Mouse (Mus musculus) G1E (cell line): ENCODE measurements at regions not wholly inside any gene's neighbourhood (a gene's known extent, or its start where the extent isn't known, plus 50 kb on each side); places are given as distances from the start of the nearest gene placed in this dataset.

Source experiments
- ATAC-seq: 2 replicates; pipeline ENCODE4 v1.8.0; 2016; ENCODE audit warnings: mild to moderate bottlenecking; ENCODE audit not compliant: insufficient number of reproducible peaks, poor library complexity, low FRiP score, severe bottlenecking; ENCODE audit errors: extremely low read depth
- DNase-seq: peaks from one replicate; pipeline ENCODE4 v3.0.0; 2012; ENCODE audit warnings: low spot score
- H3K27me3 ChIP-seq: 2 replicates; pipeline ENCODE4 v1.6.1; 2012; ENCODE audit warnings: mild to moderate bottlenecking, low read length, inconsistent platforms; ENCODE audit not compliant: insufficient read depth
- H3K36me3 ChIP-seq: replicated peaks from 2 replicates; pipeline ENCODE3; 2012; ENCODE audit warnings: mild to moderate bottlenecking, inconsistent platforms
- H3K4me1 ChIP-seq: 2 replicates; pipeline ENCODE4 v1.6.1; 2012; ENCODE audit warnings: low read depth, low read length, inconsistent platforms, mixed read lengths; ENCODE audit not compliant: insufficient read depth
- H3K4me3 ChIP-seq: 2 replicates; pipeline ENCODE4 v1.5.1; 2012; ENCODE audit warnings: low read depth, mild to moderate bottlenecking, inconsistent platforms, low read length, moderate library complexity, mixed read lengths
- H3K9me3 ChIP-seq: replicated peaks from 2 replicates; pipeline ENCODE4 v1.6.1; 2012; ENCODE audit warnings: inconsistent platforms
- CTCF ChIP-seq: IDR thresholded peaks from 2 replicates; pipeline ENCODE4 v1.5.1; 2012; ENCODE audit warnings: low read depth, low read length, inconsistent platforms, mixed read lengths
- GATA1 ChIP-seq: IDR thresholded peaks from 2 replicates; pipeline ENCODE4 v1.6.1; 2012; ENCODE audit warnings: borderline replicate concordance, low read length, inconsistent platforms, mixed read lengths
- GATA2 ChIP-seq: IDR thresholded peaks from 2 replicates; pipeline ENCODE4 v1.6.1; 2012; ENCODE audit warnings: low read depth, low read length, inconsistent platforms, borderline replicate concordance
- POLR2AphosphoS5 ChIP-seq: IDR thresholded peaks from 2 replicates; pipeline ENCODE4 v1.6.1; 2012; ENCODE audit warnings: low read depth, low read length, inconsistent platforms; ENCODE audit not compliant: insufficient replicate concordance
- TAL1 ChIP-seq: conservative IDR thresholded peaks from 2 replicates; pipeline ENCODE4 v1.6.1; 2012; ENCODE audit warnings: low read depth, low read length, inconsistent platforms, mixed read lengths

GRCm38 (mm10) chr15:61416841-61417240, 494.0 kb upstream of the A1bg start:
- no peak for ATAC-seq
- TF ChIP-seq GATA2 = no peak
- no peak for TF ChIP-seq TAL1
- TF ChIP-seq POLR2AphosphoS5 = no peak
- no peak for TF ChIP-seq CTCF
- no peak for TF ChIP-seq GATA1

GRCm38 (mm10) chr15:61415626-61416025, 492.8 kb upstream of the A1bg start:
- Histone ChIP-seq H3K27me3 (no peaks in the 10 kb centered on the region), H3K4me1 (no peaks in the 10 kb centered on the region), H3K4me3 (no peak overlapping the region), H3K9me3 (no peaks in the 10 kb centered on the region), H3K36me3 (no peaks in the 10 kb centered on the region)
- TF ChIP-seq CTCF = no peak
- TF ChIP-seq POLR2AphosphoS5 = no peak
- no peak for TF ChIP-seq GATA1
- no peak for TF ChIP-seq GATA2
- DNase-seq (no peak), ATAC-seq (no peak)

More at GRCm38 (mm10) chr15:61416841-61417240, 494.0 kb upstream of the A1bg start:
- no peaks in the 10 kb centered on the region for H3K27me3 ChIP-seq
- H3K4me1 ChIP-seq = no peaks in the 10 kb centered on the region
- no peaks in the 10 kb centered on the region for H3K36me3 ChIP-seq
- no peak for DNase-seq
- no peak overlapping the region for H3K4me3 ChIP-seq
- no peaks in the 10 kb centered on the region for H3K9me3 ChIP-seq

- H3K36me3 ChIP-seq = no peaks in the 10 kb centered on the region
- H3K4me1 ChIP-seq = no peaks in the 10 kb centered on the region
- TF ChIP-seq GATA1 = no peak
- TF ChIP-seq POLR2AphosphoS5 = no peak
- TF ChIP-seq TAL1 = no peak
- no peak for TF ChIP-seq CTCF
- no peak for TF ChIP-seq GATA2
- no peaks in the 10 kb centered on the region for H3K9me3 ChIP-seq
- ATAC-seq = no peak
- H3K4me3 ChIP-seq = no peak overlapping the region
- DNase-seq = no peak
- H3K27me3 ChIP-seq = no peaks in the 10 kb centered on the region
These were observed 489.0 kb upstream of the A1bg start for GRCm38 (mm10) chr15:61411821-61412220.

GRCm38 (mm10) chr15:61410789-61411188, 488.0 kb upstream of the A1bg start:
- H3K27me3 ChIP-seq = no peaks in the 10 kb centered on the region
- no peaks in the 10 kb centered on the region for H3K9me3 ChIP-seq
- TF ChIP-seq GATA2 (no peak), POLR2AphosphoS5 (no peak), GATA1 (no peak), CTCF (no peak), TAL1 (no peak)
- DNase-seq = no peak
- H3K4me1 ChIP-seq = no peaks in the 10 kb centered on the region
- no peaks in the 10 kb centered on the region for H3K36me3 ChIP-seq
- ATAC-seq = no peak
- no peak overlapping the region for H3K4me3 ChIP-seq

- Histone ChIP-seq H3K36me3 (no peaks in the 10 kb centered on the region), H3K4me3 (no peak overlapping the region), H3K9me3 (no peaks in the 10 kb centered on the region), H3K4me1 (no peaks in the 10 kb centered on the region), H3K27me3 (no peaks in the 10 kb centered on the region)
- ATAC-seq (no peak), DNase-seq (no peak)
- no peak for TF ChIP-seq POLR2AphosphoS5
- no peak for TF ChIP-seq GATA1
- no peak for TF ChIP-seq CTCF
- TF ChIP-seq TAL1 = no peak
These were observed 485.8 kb upstream of the A1bg start for GRCm38 (mm10) chr15:61408621-61409020.

GRCm38 (mm10) chr15:61400720-61401119, 477.9 kb upstream of the A1bg start:
- no peak for DNase-seq
- Histone ChIP-seq H3K27me3 (no peaks in the 10 kb centered on the region), H3K4me1 (no peaks in the 10 kb centered on the region), H3K4me3 (no peak overlapping the region), H3K36me3 (no peaks in the 10 kb centered on the region), H3K9me3 (no peaks in the 10 kb centered on the region)
- no peak for TF ChIP-seq GATA1
- TF ChIP-seq TAL1 = no peak
- ATAC-seq = no peak

GRCm38 (mm10) chr15:61399971-61400370, 477.2 kb upstream of the A1bg start:
- H3K9me3 ChIP-seq = no peaks in the 10 kb centered on the region
- H3K4me1 ChIP-seq = no peaks in the 10 kb centered on the region
- TF ChIP-seq CTCF = no peak
- TF ChIP-seq GATA2 = no peak
- TF ChIP-seq POLR2AphosphoS5 = no peak
- no peak for TF ChIP-seq GATA1
- TF ChIP-seq TAL1 = no peak
- no peak for ATAC-seq
- no peaks in the 10 kb centered on the region for H3K27me3 ChIP-seq
- H3K4me3 ChIP-seq = no peak overlapping the region
- no peaks in the 10 kb centered on the region for H3K36me3 ChIP-seq
- DNase-seq = no peak
